Mouse (Mus musculus) liver, postnatal 0 days (tissue): ENCODE data around the gene Pyroxd2. TPM values are rescaled to one million over a fixed set of nuclear protein-coding genes. Genes with fewer than 3 reads are reported as not detected.

ENCODE experiments used
- ATAC-seq: fragments of 200-750 bp; cut with Nextera tagmentation; 2 replicates; pipeline ENCODE4 v1.8.0; 2017; ENCODE audit warnings: mild to moderate bottlenecking, moderate library complexity
- DNase-seq: peaks from one replicate; pipeline ENCODE4 v3.0.0-alpha.2; 2016
- H3K27ac ChIP-seq: fragments of 300-500 bp; sonication (generic); 2 replicates; pipeline ENCODE4 v1.5.1; 2014; ENCODE audit warnings: antibody characterized with exemption, moderate library complexity, mild to moderate bottlenecking, low read depth
- H3K27me3 ChIP-seq: fragments of 300-500 bp; sonication (generic); 2 replicates; pipeline ENCODE4 v1.6.1; 2014; ENCODE audit warnings: low read length, control low read depth, mixed read lengths; ENCODE audit not compliant: insufficient read depth
- H3K36me3 ChIP-seq: fragments of 300-500 bp; sonication (generic); replicated peaks from 2 replicates; pipeline ENCODE4 v1.6.1; 2014; ENCODE audit warnings: mild to moderate bottlenecking, control low read depth, low read length, moderate library complexity, mixed read lengths; ENCODE audit not compliant: insufficient read depth
- H3K4me1 ChIP-seq: fragments of 300-500 bp; sonication (generic); 2 replicates; pipeline ENCODE4 v1.6.1; 2014; ENCODE audit warnings: antibody characterized with exemption, mild to moderate bottlenecking, control low read depth; ENCODE audit not compliant: insufficient read depth
- H3K4me2 ChIP-seq: fragments of 300-500 bp; sonication (generic); 2 replicates; pipeline ENCODE4 v1.6.1; 2014; ENCODE audit warnings: low read depth, mild to moderate bottlenecking, low read length, moderate library complexity, mixed read lengths
- H3K4me3 ChIP-seq: fragments of 300-500 bp; sonication (generic); 2 replicates; pipeline ENCODE4 v1.5.1; 2014; ENCODE audit warnings: low read depth, low read length
- H3K9ac ChIP-seq: fragments of 300-500 bp; sonication (generic); replicated peaks from 2 replicates; pipeline ENCODE4 v1.6.1; 2014; ENCODE audit warnings: mild to moderate bottlenecking, moderate library complexity
- H3K9me3 ChIP-seq: fragments of 300-500 bp; sonication (generic); 2 replicates; pipeline ENCODE4 v1.6.1; 2016; ENCODE audit warnings: mild to moderate bottlenecking, control low read depth, low read length, mixed read lengths
- CTCF ChIP-seq: sonication (generic); IDR thresholded peaks from 2 replicates; pipeline ENCODE4 v1.5.1; 2016; ENCODE audit warnings: antibody characterized with exemption, low read depth
- EP300 ChIP-seq: IDR thresholded peaks from 2 replicates; pipeline ENCODE4 v1.6.1; 2016; ENCODE audit warnings: antibody characterized with exemption, low read depth, mild to moderate bottlenecking
- WGBS: fragments of 180-500 bp; shearing (Covaris S2); extraction: QIAGEN DNeasy Blood & Tissue Kit; methylation state at CpG from one replicate; pipeline ENCODE4 v1.1.7; 2014; ENCODE audit not compliant: insufficient replicate concordance; 5-methylcytosine and 5-hydroxymethylcytosine counted together
- polyA plus RNA-seq: library from polyadenylated mRNA; unstranded; fragments of >200 nt; fragmentation: Nextera tagmentation; extraction: Ambion mirVana; gene quantifications from 2 replicates; pipeline ENCODE4 v1.2.1, GENCODE M21; 2015

Pyroxd2 gene
- polyA plus RNA-seq, 1 experiment from 2014 or later: 7.5 TPM

- Histone ChIP-seq H3K4me2 (no peak overlapping the region), H3K4me3 (no peak overlapping the region), H3K27ac (no peak overlapping the region; the same call in 1 of the 2 replicates), H3K4me1 (0 out of 2 replicates have a peak, but pooled peaks cover 4% of the 10 kb centered on the region), H3K36me3 (no peaks in the 10 kb centered on the region), H3K9me3 (no peaks in the 10 kb centered on the region), H3K27me3 (no peaks in the 10 kb centered on the region), H3K9ac (no peak overlapping the region)
- WGBS: 65% methylated on average over 5 of the region's 5 CpGs
- ATAC-seq (no peak), DNase-seq (no peak)
- TF ChIP-seq CTCF (no peak), EP300 (no peak)
Observed at GRCm38 (mm10) chr19:42717668-42718067, 34.9 kb downstream of the Pyroxd2 start.

GRCm38 (mm10) chr19:42716507-42716906 lies 36.1 kb downstream of the Pyroxd2 start:
- H3K4me1 ChIP-seq: 0 out of 2 replicates have a peak, but pooled peaks cover 4% of the 10 kb centered on the region
- H3K9ac ChIP-seq: no peak overlapping the region
- TF ChIP-seq EP300: no peak
- no peak for TF ChIP-seq CTCF
- H3K4me2 ChIP-seq: no peak overlapping the region
- no peaks in the 10 kb centered on the region for H3K36me3 ChIP-seq
- no peak overlapping the region for H3K4me3 ChIP-seq
- H3K27ac ChIP-seq: no peak overlapping the region
- DNase-seq (no peak), ATAC-seq (no peak)
- 65% methylated on average over 7 of the region's 7 CpGs for WGBS
- H3K9me3 ChIP-seq: no peaks in the 10 kb centered on the region
- no peaks in the 10 kb centered on the region for H3K27me3 ChIP-seq

GRCm38 (mm10) chr19:42713770-42714169 lies 38.8 kb downstream of the Pyroxd2 start:
- DNase-seq (no peak), ATAC-seq (no peak)
- Histone ChIP-seq H3K4me1 (0 out of 2 replicates have a peak, but pooled peaks cover 4% of the 10 kb centered on the region), H3K4me2 (no peak overlapping the region), H3K27ac (no peak overlapping the region), H3K4me3 (no peak overlapping the region), H3K27me3 (no peaks in the 10 kb centered on the region), H3K9ac (no peak overlapping the region), H3K9me3 (no peaks in the 10 kb centered on the region), H3K36me3 (no peaks in the 10 kb centered on the region)
- WGBS: 62% methylated on average over 9 of the region's 9 CpGs
- TF ChIP-seq CTCF (no peak), EP300 (no peak)

GRCm38 (mm10) chr19:42699426-42699825 lies 53.1 kb downstream of the Pyroxd2 start:
- DNase-seq (no peak), ATAC-seq (no peak)
- TF ChIP-seq CTCF (no peak), EP300 (no peak)
- 53% methylated on average over 4 of the region's 10 CpGs for WGBS
- no peak overlapping the region for H3K27ac ChIP-seq
- H3K9ac ChIP-seq: no peak overlapping the region
- no peaks in the 10 kb centered on the region for H3K4me1 ChIP-seq
- no peaks in the 10 kb centered on the region for H3K36me3 ChIP-seq
- H3K27me3 ChIP-seq: no peaks in the 10 kb centered on the region
- no peak overlapping the region for H3K4me3 ChIP-seq
- H3K9me3 ChIP-seq: no peaks in the 10 kb centered on the region
- H3K4me2 ChIP-seq: no peak overlapping the region

GRCm38 (mm10) chr19:42698576-42698975 lies 54.0 kb downstream of the Pyroxd2 start:
- Histone ChIP-seq H3K9ac (no peak overlapping the region), H3K4me1 (no peaks in the 10 kb centered on the region), H3K9me3 (no peaks in the 10 kb centered on the region), H3K27me3 (no peaks in the 10 kb centered on the region), H3K4me2 (no peak overlapping the region), H3K27ac (no peak overlapping the region), H3K4me3 (no peak overlapping the region), H3K36me3 (no peaks in the 10 kb centered on the region)
- 49% methylated on average over 2 of the region's 2 CpGs for WGBS
- TF ChIP-seq CTCF (no peak), EP300 (no peak)
- no peak for DNase-seq
- ATAC-seq: peak; percentile 53; the same call in 1 of the 2 replicates

GRCm38 (mm10) chr19:42697336-42697735 lies 55.2 kb downstream of the Pyroxd2 start:
- Histone ChIP-seq H3K4me1 (no peaks in the 10 kb centered on the region), H3K4me3 (no peak overlapping the region), H3K36me3 (no peaks in the 10 kb centered on the region), H3K9ac (no peak overlapping the region), H3K27me3 (no peaks in the 10 kb centered on the region), H3K9me3 (no peaks in the 10 kb centered on the region), H3K27ac (no peak overlapping the region), H3K4me2 (no peak overlapping the region)
- no peak for TF ChIP-seq CTCF
- WGBS: 78% methylated on average over 6 of the region's 6 CpGs
- DNase-seq (no peak), ATAC-seq (no peak)

GRCm38 (mm10) chr19:42690256-42690655 lies 62.3 kb downstream of the Pyroxd2 start:
- no peak for TF ChIP-seq EP300
- no peak for TF ChIP-seq CTCF
- peak; percentile 36 for DNase-seq
- Histone ChIP-seq H3K4me1 (no peaks in the 10 kb centered on the region), H3K9ac (no peak overlapping the region), H3K9me3 (no peaks in the 10 kb centered on the region), H3K4me3 (no peak overlapping the region), H3K4me2 (peak overlapping the region; percentile 32; the same call in 1 of the 2 replicates), H3K27me3 (no peaks in the 10 kb centered on the region), H3K27ac (peak overlapping the region; percentile 90), H3K36me3 (no peaks in the 10 kb centered on the region)
- WGBS: 70% methylated on average over 1 of the region's 1 CpGs
- ATAC-seq: peak; percentile 85
